Mouse (Mus musculus): ENCODE data around the gene Galnt14.

- TF ChIP-seq TAL1 (IDR thresholded peaks at IDR 0.05; ENCODE audit: low read length) (no peak), GATA1 (IDR thresholded peaks at IDR 0.05; ENCODE audit: low read length) (no peak)
Measured at GRCm38 (mm10) chr17:73560208-73560784, 150.0 kb downstream of the Galnt14 start.
